Mouse (Mus musculus): Measurements from ENCODE around the gene Olfr1274-ps. TPM values are rescaled to one million over a fixed set of nuclear protein-coding genes. Genes with fewer than 3 reads are reported as not detected.

Olfr1274-ps gene
- total RNA-seq, 2 experiments from 2014 or later = not detected

Other genes with a start within 250 kb of the Olfr1274-ps start
- gene Olfr1270, start 245.6 kb upstream of the Olfr1274-ps start, total RNA-seq (2021) = not detected
- not detected for gene Olfr1506, start 174.2 kb upstream of the Olfr1274-ps start, total RNA-seq (2021)
- not detected for gene Olfr142, start 141.1 kb upstream of the Olfr1274-ps start, total RNA-seq (2021)
- gene Olfr1271, start 127.7 kb upstream of the Olfr1274-ps start, total RNA-seq (2021) = not detected
- gene Olfr1272, start 105.8 kb upstream of the Olfr1274-ps start, total RNA-seq (2021) = not detected
- under 1 TPM in 1 of 2 experiments, not detected in 1; 0.11 TPM for gene Gm13769, start 76.5 kb upstream of the Olfr1274-ps start, total RNA-seq (2021)
- 10 to 100 TPM in 1 of 2 experiments, 1 to 10 TPM in 1; 8.3 to 10.5 TPM for gene Ptprj, start 182.0 kb downstream of the Olfr1274-ps start, total RNA-seq (2021)